Mouse (Mus musculus) testis, adult 2 months (tissue): ENCODE measurements around the gene Fxyd1.

Experiments
- CTCF ChIP-seq: fragments of 200-500 bp; IDR thresholded peaks from 2 replicates; pipeline ENCODE4 v1.5.1; 2012; ENCODE audit warnings: low read depth, mild to moderate bottlenecking, inconsistent platforms, low read length, moderate library complexity; ENCODE audit not compliant: control insufficient read depth, insufficient read depth, insufficient replicate concordance
- POLR2A ChIP-seq: fragments of 200-500 bp; IDR thresholded peaks from 2 replicates; pipeline ENCODE4 v1.6.1; 2012; ENCODE audit warnings: low read depth, mild to moderate bottlenecking, inconsistent platforms, low read length, moderate library complexity; ENCODE audit not compliant: control insufficient read depth

DNA sequence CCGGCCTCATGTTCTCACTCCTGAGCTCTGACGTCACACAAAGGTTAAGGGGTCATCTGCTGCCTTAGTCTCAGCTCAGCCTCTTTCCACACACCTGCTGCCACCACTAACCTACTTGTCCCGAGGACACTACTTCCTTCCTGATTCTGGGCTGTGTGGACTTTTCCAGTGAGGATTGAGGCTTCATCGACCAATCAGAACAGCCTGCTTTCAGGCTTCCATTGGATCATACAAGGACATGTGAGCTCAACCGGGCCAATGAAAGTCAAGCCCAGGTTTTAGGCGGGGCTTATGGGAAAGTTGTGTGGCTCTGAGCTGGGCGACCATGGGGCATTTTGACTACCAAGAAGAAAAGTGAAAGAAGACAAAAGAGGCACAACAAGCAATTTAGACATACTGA lies 20.1 kb downstream of the Fxyd1 start:
- TF ChIP-seq CTCF (no peak), POLR2A (no peak)
